Mouse (Mus musculus) thymus, postnatal 10 days (tissue): Measurements from ENCODE around the gene Gjb4.
A peak's percentile ranks its signal among the peaks of the same experiment; 100 is the strongest.

ENCODE experiments used
- DNase-seq, 2 experiments: peaks; one replicate each; pipeline ENCODE4 v3.0.0; 2021; ENCODE audit warnings: low spot score in 2 of 2

Gjb4 gene

DNA sequence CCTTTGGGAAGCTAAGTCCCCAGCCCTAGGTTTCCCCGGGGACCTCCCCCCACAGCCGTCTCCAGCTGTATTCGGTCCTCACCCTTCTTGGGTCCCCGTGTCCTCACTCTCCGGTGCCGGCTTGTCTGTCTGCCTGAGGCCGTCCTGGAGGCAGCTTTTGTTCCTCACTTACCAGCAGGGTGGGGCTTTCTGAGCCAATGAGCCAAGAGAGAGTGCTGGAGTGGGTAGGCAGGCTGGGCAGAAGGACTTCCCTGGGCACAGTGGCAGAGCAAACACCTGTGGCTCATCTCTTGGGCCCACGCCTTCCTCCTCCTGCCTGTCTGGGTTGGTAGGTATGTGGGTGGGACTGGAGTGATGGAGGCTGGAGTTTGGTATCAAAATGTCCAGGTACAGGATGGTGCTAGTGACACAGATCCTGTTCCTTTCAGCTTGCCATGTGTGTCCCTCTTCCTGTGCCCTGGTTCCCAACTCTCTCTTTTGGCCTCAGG, at the start of gene Gjb4:
Gjb4 (minus strand) TSS at position 131 of the 488 bp plus-strand sequence.
- DNase-seq: no peak

DNA sequence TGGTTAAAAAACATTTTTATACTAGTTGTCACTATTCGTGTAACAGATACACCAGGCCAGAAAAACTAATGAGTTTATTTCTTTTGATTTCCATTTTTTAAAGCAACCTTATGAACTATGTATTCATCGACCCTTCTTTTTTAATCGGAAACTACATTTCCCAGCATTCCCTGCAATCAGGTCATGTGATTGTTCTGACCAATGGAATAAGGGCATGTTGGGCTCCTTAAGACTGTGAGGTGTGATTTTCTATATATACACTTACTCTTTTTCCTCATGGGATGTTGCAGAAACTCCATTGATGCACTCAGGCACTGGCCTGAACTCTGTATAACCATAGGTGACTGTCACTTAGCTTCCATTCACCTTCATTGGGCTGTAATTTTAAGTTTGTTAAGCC, 48.7 kb upstream of the Gjb4 start:
- no peak for DNase-seq

DNA sequence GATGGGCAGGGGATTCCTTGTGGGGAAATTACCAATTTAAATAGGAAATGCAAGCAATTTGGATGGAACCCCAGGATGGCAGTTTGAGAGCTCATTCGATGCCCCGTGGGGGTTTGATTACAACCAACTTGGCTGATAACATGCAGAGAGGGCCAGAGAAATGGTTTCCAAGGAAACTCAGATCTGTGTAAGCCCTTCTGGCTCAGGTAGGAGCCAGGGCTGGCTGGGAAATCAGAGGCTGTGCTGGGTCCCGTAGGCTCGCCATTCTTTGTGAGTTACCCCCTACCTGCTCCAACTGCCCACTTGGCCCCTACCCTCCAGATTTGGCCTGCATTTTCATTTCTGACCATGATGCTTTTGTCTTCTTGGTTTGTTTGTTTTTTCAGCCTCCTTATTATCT, 48.3 kb upstream of the Gjb4 start:
- no peak for DNase-seq

DNA sequence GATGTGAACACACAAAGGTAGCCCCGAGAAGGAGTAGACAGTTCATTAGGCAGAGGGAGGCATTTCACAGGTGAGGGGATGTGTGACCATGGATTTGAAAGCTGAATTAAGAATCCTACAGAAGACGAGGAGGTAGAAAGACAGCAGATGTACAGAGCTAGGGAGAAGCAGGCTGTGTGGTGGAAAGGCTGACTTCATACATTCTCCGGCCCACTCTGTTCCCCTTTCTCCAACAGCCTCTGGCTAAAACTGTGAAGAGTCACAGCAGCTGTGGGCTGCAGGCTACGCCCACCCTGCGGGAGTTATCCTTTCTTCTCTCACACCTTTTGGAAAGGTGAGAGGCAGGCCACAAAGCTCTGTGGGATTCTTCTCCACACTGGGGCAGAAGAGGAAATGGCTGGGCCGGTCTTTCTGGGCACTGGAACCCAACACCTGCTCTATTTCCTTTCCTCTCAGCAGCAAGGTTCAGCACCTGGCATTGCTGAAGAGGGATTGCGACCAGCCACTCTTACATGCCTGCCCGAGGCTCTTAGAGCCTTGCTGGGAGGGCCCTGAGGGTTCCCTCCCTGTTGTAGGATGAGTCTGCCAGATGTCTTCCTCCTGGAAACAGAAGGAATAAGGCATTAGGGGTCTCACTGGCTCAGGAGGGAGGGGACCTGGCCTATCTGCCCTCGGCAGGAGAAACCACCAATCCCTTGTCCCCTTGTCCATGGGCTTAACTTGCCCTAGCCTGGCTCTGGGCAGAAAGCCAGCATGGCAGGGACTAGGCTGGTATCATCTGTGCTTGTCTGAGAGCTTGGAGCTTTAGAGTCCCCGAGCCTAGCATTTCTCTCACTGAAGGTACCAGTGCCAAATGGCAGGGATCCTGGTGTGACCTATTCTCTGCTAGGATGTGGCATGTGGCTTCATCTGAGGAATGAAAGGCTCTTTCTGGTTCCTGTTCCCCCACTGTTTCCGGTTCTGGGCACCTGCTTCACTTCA, 46.6 kb upstream of the Gjb4 start:
- DNase-seq: peak; percentile 8 to 9

DNA sequence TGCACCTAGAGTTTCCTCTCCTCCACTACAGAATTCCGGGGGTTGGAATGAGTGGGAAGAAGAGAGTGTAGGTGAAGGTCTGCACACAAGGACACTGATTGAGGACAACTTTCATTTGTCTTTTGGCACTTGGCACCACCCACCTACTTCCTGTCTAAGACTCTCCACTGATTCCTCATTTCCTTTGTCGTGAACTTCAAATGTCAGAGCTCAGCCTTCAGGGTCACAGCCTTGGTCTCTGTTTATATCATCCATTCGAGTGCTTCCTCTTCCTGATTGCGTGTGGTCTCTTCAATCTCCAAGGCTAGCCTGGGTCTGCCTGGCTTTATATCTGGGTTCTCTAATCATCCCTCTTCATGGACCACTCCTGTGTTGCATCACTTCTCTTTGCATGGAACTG, 41.7 kb upstream of the Gjb4 start:
- no peak for DNase-seq

DNA sequence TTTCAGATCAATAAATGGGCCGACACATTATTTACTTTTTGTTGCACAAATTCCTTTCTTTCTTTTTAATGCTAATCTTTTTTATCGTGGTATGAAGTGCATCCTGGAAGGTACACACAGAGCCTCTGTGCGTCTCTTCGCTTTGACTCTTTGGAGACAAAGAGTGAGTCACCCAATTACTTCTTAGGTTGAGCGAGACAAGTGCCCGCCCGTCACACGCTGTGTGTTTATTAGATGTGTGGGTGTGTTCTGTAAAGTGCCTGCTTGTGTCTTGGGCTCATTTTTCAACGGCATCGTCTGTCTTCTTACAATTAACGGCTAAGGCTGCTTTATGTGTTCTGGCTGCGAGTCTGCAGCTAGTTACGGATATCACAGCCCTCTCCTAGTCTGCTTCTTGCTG, 35.8 kb upstream of the Gjb4 start:
- no peak for DNase-seq

DNA sequence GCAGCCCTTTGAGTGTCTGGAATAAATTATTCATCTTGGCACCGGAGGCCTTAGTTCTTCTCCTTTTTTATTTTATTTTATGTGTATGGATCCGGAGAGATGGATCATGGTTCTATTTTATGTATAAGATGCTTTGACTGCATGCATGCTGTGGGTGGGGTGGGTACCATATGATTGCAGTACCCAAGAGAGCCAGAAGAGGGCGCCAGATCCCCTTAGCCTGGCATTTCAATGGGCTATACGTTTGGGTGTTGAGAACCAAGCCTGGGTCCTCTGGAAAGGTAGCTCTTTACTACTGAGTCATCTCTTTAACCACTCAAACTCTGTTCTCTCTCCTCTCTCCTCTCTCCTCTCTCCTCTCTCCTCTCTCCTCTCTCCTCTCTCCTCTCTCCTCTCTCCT, 23.5 kb upstream of the Gjb4 start:
- peak in 1 of 2 experiments; percentile 32 for DNase-seq

DNA sequence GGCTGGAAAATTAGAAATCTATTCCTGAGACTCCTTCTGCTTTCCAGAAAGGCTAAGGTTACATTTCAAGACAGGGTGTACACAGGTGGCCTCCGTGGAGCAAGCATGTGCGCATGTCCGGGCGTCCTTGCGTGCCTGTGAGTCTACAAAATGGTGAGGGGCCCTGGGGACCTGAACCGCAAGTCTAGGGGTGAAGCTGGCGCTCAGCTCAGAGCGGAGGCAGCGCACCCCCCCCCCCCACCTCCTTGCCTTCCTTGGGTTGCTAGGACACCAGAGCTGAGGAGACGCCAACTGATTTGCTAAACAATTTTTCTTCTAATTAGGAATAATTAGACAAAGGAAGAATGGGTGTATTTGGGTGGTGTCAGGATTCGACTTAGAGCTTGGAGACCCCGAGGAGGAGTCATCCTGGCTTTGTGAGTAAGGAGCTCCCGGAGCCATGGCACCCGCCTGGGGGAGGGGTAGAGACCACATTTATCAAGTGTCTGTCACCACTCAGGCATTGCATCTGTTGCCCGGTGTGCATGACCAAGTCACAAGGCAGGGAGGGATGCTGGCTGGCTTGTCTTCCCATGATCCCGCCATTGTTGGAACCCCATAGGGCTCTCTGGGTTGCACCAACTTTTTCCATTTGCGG, 21.8 kb upstream of the Gjb4 start:
- no peak for DNase-seq

DNA sequence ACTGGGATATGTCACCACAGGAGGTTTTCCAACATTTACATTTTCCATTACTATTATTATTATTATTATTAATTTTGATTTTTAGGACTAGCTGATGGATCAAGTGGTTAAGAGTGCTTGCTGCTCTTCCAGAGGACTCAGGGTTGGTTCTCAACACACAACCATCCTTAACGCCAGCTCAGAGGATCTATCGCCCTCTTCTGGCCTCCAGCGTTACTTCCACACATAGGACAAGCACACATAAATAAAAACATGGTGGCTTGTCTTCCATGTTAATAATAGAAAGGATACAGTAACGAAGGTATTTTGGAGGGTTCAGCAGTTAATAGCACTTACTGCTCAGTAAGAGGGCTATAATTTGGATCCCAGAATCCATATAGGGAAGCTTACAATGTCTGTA, 20.8 kb upstream of the Gjb4 start:
- no peak for DNase-seq

DNA sequence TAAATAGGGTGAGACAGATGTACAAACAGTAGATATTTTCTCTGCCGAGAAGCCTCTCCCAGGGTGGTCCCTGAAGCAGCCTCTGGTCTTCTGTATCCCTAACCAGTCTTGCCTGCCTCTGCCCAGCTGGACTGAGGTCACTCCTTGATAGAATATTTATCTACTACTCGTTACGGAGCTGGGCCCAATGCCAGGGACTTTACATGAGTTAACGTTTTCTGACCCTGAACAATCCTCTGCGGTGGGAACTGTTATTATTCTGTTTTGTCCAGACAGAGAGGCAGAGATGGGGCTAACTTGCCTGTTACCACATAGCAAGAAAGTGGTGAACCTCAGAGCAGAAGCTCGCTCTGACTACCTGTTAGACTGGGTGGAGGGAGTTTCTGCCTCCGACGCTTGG, 19.6 kb upstream of the Gjb4 start:
- DNase-seq: no peak

DNA sequence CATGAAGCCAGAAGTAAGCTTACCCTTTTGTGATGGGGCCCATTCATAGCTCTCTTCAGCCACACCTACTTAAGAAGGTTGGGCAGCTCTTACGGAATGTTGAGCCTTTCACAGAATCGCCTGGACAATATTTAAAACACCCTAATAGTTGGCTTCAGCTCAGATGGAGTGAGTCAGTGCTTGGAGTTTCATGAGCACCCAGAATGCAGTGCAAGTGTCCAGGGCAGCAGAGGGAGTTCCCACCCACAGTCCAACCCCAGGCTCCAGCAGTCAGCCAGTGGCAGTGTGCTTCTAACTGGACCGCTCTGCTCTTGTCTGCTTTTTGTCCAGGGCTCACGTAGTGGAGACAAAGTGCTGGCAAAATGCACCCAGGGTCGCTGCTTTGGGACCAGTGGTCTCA, 17.7 kb upstream of the Gjb4 start:
- no peak for DNase-seq

DNA sequence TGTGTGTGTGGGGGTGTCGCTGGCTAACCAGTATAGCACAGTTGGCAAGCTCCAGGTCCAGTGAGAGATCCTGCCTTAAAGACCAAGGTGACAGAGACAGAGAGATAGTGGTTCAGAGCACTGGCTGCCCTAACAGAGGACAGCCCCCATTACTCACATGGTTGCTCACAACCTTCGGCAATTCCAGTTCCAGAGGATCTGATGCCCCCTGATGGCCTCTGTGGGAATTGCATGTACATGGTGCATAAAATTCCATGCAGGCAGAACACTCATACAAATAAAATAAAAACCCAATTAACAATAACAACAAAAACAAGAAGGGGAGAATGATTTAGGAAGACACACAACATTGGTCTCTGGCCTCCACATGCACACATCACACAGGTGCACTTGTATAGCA, 16.6 kb upstream of the Gjb4 start:
- peak in 1 of 2 experiments; percentile 8 for DNase-seq

DNA sequence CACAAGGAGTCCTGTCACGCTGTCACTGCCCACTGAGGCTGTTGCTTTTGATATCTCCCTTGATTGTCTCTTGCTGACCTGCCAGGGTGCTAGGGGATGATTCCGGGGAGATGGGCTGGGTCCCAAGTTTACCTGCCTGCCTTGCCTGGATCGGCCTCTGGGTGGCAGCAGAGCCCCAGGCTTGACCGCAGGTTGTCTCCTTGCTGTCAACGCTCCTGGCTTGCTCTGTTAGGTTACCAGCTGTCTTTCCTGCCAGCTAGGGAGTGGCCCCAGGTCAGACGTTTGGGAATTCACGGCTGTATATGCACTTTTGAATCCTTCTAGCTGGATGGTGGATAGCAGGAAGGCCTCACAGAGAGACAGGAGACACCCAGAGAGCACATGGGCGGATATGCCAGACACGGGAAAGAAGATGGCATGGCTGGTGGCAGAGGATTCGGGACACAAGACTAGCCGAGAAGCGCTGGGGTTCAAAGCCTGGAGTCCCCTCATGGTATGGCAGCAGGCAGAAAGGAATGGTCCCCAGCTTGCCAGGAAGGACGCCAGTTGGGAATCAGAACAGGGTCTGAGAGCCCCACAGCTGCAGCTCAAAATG, 14.6 kb upstream of the Gjb4 start:
- DNase-seq: peak in 1 of 2 experiments; percentile 62

DNA sequence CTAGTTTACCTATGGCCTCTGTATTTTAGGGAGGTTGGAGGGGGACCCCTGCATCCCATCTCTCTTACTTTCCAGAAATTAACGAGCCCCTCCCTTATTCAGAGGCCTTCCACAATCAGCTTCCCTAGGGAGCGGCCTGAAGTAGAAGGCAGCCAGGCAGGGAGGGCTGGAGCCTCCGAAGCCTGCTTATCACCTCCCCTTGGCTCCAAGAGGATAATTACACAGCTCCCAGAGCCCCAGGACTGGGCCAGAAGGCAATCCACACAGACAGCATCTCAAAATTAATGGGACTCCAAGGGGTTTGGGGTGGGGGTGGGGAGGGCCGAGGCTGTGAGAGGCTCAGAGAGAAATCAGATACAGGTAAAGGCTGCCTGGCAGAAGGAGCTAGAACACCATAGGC, 12.0 kb upstream of the Gjb4 start:
- no peak for DNase-seq

DNA sequence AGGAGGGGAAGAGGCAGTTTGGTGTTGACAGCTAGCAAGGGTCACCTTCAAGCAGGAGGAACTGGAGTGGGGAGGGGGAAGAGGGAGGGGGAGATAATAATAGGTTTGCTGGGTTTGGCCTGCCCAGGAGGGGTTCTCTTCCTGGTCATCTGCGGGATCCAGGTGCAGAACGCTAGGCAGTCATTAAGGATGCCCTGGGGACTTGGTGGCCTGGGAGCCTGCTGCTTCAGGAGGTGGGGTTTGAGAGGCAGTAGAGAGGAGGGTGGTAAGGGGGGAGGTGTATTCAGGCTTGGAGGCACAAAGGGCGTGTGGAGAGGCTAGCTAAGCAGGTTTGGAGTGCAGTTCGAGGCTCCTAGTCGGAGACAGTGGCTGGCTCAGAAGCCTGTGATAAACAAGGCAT, 11.6 kb upstream of the Gjb4 start:
- no peak for DNase-seq

DNA sequence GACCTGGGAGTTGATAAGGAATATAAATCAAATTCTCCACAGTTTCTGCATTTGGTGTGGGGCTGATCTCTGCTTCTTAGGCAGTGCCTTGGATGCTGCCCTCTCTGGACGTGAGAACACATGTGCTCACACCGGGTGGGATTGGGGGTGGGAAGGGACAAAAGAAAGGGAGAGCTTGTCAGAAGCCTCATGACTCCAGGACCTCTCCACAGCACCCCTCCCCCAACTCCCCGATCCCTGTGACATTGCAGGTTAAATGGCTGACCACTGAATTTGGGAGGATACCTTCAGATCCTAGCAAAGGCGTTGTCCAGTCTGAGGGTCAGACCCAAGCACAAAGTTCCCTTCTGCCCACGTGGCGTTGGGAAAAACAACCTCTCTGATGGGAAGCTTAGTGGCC, 10.6 kb upstream of the Gjb4 start:
- no peak for DNase-seq

DNA sequence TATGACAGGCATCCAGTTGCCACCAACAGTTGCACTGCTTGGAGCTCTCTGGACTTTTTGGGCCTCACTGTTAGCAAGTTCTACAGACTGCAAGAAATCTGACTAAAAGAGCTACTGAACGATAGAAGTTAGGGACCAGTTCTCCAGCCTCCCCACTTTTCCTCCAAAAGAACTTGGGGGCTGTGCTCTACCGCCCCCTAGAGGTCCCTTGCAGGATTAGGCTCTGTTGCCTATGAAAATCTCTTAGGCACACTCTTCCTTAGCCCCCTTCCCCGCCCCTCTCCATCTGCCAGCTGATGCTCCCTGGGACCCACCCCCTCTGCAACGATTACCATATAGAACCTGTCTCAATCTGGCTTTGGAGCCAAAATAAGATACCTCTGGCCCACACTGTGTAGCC, 9.4 kb upstream of the Gjb4 start:
- peak in 1 of 2 experiments; percentile 5 for DNase-seq

DNA sequence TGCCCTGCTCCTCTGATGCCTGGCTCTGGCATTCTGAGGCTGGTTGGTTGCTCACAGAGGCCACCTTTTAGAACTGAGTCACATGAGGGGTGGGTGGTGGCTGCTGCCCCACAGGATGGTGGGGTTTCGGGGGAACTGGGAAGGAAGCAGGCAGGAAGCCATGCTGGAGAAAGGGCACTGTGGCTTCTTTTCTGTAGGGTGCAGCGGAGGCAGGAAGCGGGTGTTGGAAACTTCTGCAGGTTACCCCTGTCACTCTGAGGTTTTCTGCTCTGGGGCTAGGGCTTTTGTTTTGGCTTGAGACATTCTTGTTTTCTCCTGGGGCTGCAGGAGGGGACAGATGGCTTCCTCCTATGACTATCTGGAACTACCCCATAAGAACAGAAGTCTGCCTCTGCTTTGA, 8.6 kb upstream of the Gjb4 start:
- DNase-seq: no peak

DNA sequence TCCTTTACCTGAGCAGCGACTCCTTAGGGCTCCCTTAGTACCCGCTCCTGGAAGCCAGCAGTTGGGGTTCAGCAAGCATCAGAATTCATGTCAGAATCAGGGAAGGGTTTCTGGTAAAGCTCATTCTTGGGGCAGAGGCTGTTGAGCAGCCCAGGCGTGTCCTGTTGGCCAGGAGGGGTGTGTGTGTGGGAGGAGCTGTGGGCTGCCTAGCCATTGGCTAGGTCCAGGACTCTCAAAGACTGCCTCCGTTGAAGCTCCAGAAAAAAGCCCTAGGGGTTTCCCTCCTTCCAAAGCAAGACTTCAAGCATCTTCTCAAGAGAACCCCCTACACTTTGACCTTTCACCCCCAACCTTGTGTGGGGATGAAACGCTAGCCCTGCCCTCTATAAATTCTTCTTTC, 4.1 kb upstream of the Gjb4 start, which contains the start of gene Gjb5:
Gjb5 (minus strand) TSS at position 164 of the 400 bp plus-strand sequence.
- no peak for DNase-seq

DNA sequence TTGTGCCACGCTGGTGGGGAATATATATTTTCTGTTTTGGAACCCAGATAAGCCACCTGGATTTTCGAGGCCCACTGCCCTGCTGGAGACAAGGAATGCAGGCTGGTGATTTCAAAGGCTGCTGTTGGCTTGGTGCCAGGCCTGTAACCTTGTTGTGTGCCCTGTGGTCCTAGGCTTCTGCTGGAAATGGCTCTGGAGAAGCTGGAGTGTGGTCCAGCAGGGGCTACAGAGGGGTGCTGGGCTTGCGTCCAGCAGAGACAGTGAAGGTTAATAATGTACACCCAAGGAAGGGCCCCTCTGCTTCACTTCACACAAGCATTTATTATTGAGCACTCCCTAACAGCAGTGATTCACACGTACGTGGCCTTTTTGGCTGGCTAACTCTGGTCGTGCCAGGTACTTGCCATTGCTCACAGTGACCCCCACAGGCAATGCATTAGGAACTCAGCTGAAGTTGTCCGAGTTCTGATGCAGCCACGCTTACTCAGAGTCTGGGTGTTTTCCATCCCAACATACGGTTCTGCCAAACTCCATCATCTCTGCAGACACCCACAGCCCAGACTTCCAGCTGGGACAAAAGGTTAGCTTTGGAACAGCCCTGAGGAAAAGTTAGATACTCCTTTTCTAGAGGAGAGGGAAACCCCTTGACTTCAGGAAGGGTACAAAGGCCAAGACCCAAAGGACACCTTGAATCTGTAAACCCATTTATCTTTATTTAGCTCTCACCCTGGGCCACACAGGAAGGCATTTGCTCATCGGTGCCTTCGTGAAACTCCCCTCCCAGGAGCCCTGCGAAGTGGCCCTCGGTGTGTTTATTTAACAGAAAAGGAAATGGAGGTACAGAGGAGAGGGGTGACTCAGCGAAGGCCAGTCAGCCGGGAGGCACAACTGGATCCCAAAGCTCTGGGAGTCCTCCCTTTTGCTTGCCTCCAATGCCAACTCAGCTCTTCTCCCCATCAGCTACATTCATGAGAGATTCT, 915 bp upstream of the Gjb4 start:
- no peak for DNase-seq

DNA sequence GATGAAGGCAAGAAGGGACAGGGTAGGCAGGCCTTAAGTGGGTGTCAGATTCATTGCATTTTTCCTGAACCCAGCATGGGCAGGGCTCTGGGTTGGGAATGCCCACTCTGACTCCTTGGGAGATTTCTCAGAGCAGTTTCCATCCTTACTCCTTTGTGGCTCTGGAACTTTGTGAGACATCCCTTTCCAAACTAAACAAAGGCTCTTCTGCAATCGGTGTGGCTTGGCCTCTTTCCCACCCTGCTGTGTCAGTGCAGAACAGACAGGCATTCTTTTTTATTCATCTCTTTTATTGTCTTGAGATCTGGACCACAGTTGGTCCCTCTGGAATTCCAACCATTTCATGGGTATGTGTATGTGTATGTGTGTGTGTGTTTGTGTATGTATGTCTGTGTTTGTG, 1.3 kb downstream of the Gjb4 start:
- no peak for DNase-seq
